ENCODE assay signal across 8 mouse cellular contexts in genomic region chr9:50333413-50333812, GRCm38 (mm10). TPM values are rescaled to one million over a fixed set of nuclear protein-coding genes. Genes with fewer than 3 reads are reported as not detected.
DNase-seq lines count a peak whose midpoint lies in the region; ATAC-seq and TF ChIP-seq lines count a peak whose summit lies in the region.
"Had no signal": no experiment of that assay in that cellular context is flagged by ENCODE, and none has a peak within 500 bp of the region (broad histone marks: within the 10 kb centered on the region; RNA-seq: fewer than 3 reads in every experiment).

No protein-coding gene starts in this region.

- no peaks in the 10 kb centered on the region for H3K36me3 ChIP-seq in embryonic facial prominence, embryonic 14.5 days (ENCODE audit: control insufficient read depth, insufficient read depth, low read length)
- H3K36me3 ChIP-seq in kidney, adult 2 months (ENCODE audit: control insufficient read depth, insufficient read depth, low read length): no peaks in the 10 kb centered on the region
- no peaks in the 10 kb centered on the region for H3K36me3 ChIP-seq in liver, embryonic 13.5 days
- H3K36me3 ChIP-seq: heart, embryonic 15.5 days had no signal

- H3K4me3 ChIP-seq in embryonic facial prominence, embryonic 14.5 days (ENCODE audit: low read depth, low read length): no peak overlapping the region
- no peak overlapping the region for H3K4me3 ChIP-seq in kidney, adult 2 months (ENCODE audit: insufficient read depth, low read depth, low read length)
- no peak overlapping the region for H3K4me3 ChIP-seq in liver, embryonic 13.5 days (replicated peaks)
- H3K4me3 ChIP-seq: heart, embryonic 15.5 days had no signal

- H3K4me1 ChIP-seq in embryonic facial prominence, embryonic 14.5 days (ENCODE audit: control insufficient read depth, insufficient read depth, low read length): no peaks in the 10 kb centered on the region
- no peaks in the 10 kb centered on the region; the same call in 1 of the 2 replicates for H3K4me1 ChIP-seq in kidney, adult 2 months (ENCODE audit: control insufficient read depth, insufficient read depth, low read length)
- H3K4me1 ChIP-seq in liver, embryonic 13.5 days (replicated peaks): no peaks in the 10 kb centered on the region
- H3K4me1 ChIP-seq: heart, embryonic 15.5 days had no signal

- H3K27me3 ChIP-seq in embryonic facial prominence, embryonic 14.5 days (replicated peaks; ENCODE audit: control insufficient read depth, insufficient read depth, low read length): no peaks in the 10 kb centered on the region
- no peaks in the 10 kb centered on the region for H3K27me3 ChIP-seq in kidney, adult 2 months (replicated peaks; ENCODE audit: control insufficient read depth, insufficient read depth, low read length)
- no peaks in the 10 kb centered on the region for H3K27me3 ChIP-seq in liver, embryonic 13.5 days
- H3K27me3 ChIP-seq: heart, embryonic 15.5 days had no signal

- WGBS in embryonic facial prominence, embryonic 14.5 days: 37% methylated on average over 6 of the region's 6 CpGs
- WGBS in kidney, adult 2 months: 25% methylated on average over 6 of the region's 6 CpGs
- WGBS in liver, embryonic 13.5 days (ENCODE audit: insufficient replicate concordance): 32% methylated on average over 6 of the region's 6 CpGs

- H3K9ac ChIP-seq in embryonic facial prominence, embryonic 14.5 days (ENCODE audit: low read depth, low read length): no peak overlapping the region
- H3K9ac ChIP-seq in liver, embryonic 13.5 days: no peak overlapping the region
- H3K9ac ChIP-seq: heart, embryonic 15.5 days had no signal

- H3K4me2 ChIP-seq in embryonic facial prominence, embryonic 14.5 days (ENCODE audit: low read depth, low read length): peak overlapping the region; percentile 33
- no peak overlapping the region for H3K4me2 ChIP-seq in liver, embryonic 13.5 days
- H3K4me2 ChIP-seq: heart, embryonic 15.5 days had no signal

- DNase-seq in ovary, postnatal 36 days (ENCODE audit: low spot score): peak; percentile 27
- DNase-seq in ovary, adult 18-20 months (ENCODE audit: low spot score): no peak
- peak; percentile 29 for DNase-seq in adrenal gland, adult 2 months
- DNase-seq in embryonic facial prominence, embryonic 14.5 days (ENCODE audit: low spot score): peak; percentile 80
- DNase-seq in kidney, adult 2 months: peak; percentile 64
- DNase-seq in liver, embryonic 13.5 days: peak; percentile 7
- peak; percentile 29 for DNase-seq in right cerebral cortex, adult 18-20 months

- peak; percentile 78 for TF ChIP-seq CTCF in kidney, adult 2 months (conservative IDR thresholded peaks at IDR 0.05; ENCODE audit: insufficient read depth, insufficient read length, low read depth, low read length)

- no peak for TF ChIP-seq POLR2A in kidney, adult 2 months (IDR thresholded peaks at IDR 0.05; ENCODE audit: low read depth, low read length)

- H3K27ac ChIP-seq in embryonic facial prominence, embryonic 14.5 days (replicated peaks; ENCODE audit: low read depth, low read length): no peak overlapping the region
- peak overlapping the region; percentile 2; the same call in 1 of the 2 replicates for H3K27ac ChIP-seq in kidney, adult 2 months (ENCODE audit: insufficient read depth, low read depth, low read length)
- H3K27ac ChIP-seq in liver, embryonic 13.5 days: no peak overlapping the region
- H3K27ac ChIP-seq: heart, embryonic 15.5 days had no signal

- no peaks in the 10 kb centered on the region for H3K9me3 ChIP-seq in embryonic facial prominence, embryonic 14.5 days (ENCODE audit: control insufficient read depth, low read length)
- H3K9me3 ChIP-seq in liver, embryonic 13.5 days (replicated peaks): no peaks in the 10 kb centered on the region
- H3K9me3 ChIP-seq: heart, embryonic 15.5 days had no signal

- ATAC-seq in embryonic facial prominence, embryonic 14.5 days (ENCODE audit: low read depth): 0 out of 2 replicates have a peak, but pooled peaks have one; percentile 57
- ATAC-seq in liver, embryonic 13.5 days (ENCODE audit: low read depth): no peak

RNA-seq across cellular contexts. Expression of gene Rpl10-ps3, which starts 11.4 kb away (rescaled TPM):
- 1,000 to 10,000 TPM; 1,087 to 1,247 TPM for total RNA-seq in adrenal gland, adult 2 months (2021)
- 7.3 and 8.1 TPM in 2 replicates for polyA plus RNA-seq in adrenal gland, adult 2 months (2012; rRNA removed)
- 385 and 468 TPM in 2 replicates for polyA plus RNA-seq in embryonic facial prominence, embryonic 14.5 days (2014; fragmentation: Nextera tagmentation; extraction: Ambion mirVana)
- 97.7 and 121 TPM in 2 replicates for polyA plus RNA-seq in kidney, adult 2 months (2012; rRNA removed)
- 232 and 293 TPM in 2 replicates for polyA plus RNA-seq in liver, embryonic 13.5 days (2015; fragmentation: Nextera tagmentation; extraction: Ambion mirVana)

Comparison
In these comparisons a context has a peak if more than half of its experiments do, and no peak if none do; other contexts are left out.
1. RNA of gene Rpl10-ps3, which starts 11.4 kb away (polyA plus RNA-seq): 385 to 468 TPM in embryonic facial prominence, embryonic 14.5 days, 232 to 293 TPM in liver, embryonic 13.5 days and 97.7 to 121 TPM in kidney, adult 2 months; 7.3 to 8.1 TPM in adrenal gland, adult 2 months; every median in the first group is over 10 times any median in the second.